Mouse (Mus musculus): ENCODE measurements around the gene Zmiz1.

Gene Zmiz1

DNA sequence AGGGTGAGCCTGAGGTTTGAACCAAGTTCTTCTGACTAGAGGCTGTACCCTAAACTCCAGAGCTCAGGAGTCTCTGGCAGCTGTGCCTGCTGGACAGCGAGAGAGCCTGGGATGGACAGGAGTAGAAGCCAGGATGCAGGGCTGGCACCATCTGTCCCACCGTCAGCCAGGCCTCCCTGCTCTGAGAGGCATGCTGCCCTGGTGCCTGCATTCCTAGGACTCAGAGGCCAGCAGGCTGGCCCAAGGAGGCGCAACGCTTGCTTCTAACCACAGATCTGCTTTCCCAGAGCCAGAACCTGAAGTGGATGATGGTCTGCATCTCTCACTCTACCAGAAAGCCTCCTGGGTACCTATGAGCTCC lies 76.6 kb downstream of the Zmiz1 start:
- no peak for DNase-seq (ENCODE audit: low read depth)

- DNase-seq (ENCODE audit: low read depth): no peak
Observed at GRCm38 (mm10) chr14:25536476-25536875, 77.5 kb downstream of the Zmiz1 start.

- DNase-seq (ENCODE audit: low read depth): no peak
Observed at GRCm38 (mm10) chr14:25537351-25537750, 78.4 kb downstream of the Zmiz1 start.

DNA sequence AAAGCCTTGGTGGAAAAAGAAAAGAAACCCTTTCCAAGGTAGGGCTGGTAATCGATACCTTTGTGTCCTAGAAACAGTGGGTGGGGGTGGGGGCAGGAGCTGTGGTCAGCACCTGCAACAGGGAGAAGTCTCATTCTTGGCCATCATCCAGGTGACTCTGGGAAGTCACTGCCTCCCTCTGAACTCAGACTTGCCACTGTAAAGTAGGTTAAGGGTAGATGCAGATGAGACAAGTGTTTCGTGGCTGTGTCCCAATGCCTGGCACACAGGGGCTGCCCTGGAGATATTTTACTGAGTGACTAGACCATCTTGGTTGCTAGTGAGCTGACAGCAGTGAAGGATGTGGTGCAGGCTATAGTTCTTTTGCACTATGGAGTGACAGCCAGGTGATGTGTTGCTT lies 79.5 kb downstream of the Zmiz1 start:
- no peak for DNase-seq (ENCODE audit: low read depth)

GRCm38 (mm10) chr14:25539493-25540116 lies 80.6 kb downstream of the Zmiz1 start:
- no peak for DNase-seq (ENCODE audit: low read depth)

DNA sequence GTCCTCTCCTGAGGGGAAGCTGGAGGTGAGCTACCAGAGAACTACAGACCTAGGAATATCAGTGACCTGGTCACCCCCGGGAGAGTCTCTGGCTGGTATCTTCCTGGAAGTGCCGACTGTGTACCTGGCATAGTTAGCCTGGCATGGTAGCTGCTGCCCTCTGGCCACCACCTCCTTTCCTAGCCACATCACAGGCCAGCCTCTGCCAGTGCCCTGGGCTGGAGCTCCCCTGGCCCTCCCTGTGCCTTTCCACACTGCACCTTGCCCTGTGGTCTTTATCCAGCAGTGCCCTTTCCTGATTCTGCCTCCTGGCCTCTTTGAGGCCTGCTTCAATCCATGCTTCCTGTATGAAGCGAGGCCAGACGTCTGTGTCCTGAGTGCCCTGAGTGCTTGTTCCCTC lies 81.2 kb downstream of the Zmiz1 start:
- no peak for DNase-seq (ENCODE audit: low read depth)

GRCm38 (mm10) chr14:25541213-25541612 lies 82.2 kb downstream of the Zmiz1 start:
- DNase-seq (ENCODE audit: low read depth): no peak

DNA sequence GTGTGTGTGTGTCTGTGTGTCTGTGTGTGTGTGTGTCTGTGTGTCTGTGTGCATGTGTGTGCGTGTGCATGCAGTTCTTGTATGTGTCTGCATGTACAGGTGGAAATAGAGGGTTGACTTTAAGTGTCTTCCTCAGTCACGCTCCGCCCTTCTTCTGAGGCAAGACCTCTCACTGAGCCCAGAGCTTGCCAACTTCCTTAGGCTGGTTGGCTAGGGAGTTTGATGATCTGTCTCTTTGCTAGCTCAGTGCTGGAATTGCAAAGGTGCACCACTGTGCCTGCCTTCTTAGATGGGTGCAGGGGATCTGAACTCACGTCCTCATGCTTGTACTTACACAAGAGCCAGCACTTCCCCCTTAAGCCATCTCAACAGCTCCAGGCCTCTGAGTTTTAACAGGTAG lies 84.1 kb downstream of the Zmiz1 start:
- DNase-seq (ENCODE audit: low read depth): no peak

DNA sequence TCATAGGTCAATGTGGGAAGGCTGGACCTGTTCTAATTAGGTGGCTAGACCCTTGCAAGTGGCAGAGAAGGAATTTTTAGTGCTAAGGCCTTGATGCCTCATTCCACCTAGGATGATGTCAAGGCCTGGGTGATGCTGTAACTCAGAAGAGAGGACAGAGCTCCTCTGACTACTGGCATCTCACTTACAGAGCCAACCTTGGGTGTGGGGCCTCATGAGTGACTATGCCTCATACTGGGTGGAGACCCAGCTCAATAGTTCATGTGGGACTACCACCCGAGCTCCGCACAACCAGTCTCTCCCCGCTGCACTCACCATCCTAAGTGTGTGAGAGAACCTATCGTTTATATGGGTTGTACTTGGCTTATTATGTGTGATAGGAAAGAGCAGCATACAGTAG lies 84.9 kb downstream of the Zmiz1 start:
- DNase-seq (ENCODE audit: low read depth): no peak

DNA sequence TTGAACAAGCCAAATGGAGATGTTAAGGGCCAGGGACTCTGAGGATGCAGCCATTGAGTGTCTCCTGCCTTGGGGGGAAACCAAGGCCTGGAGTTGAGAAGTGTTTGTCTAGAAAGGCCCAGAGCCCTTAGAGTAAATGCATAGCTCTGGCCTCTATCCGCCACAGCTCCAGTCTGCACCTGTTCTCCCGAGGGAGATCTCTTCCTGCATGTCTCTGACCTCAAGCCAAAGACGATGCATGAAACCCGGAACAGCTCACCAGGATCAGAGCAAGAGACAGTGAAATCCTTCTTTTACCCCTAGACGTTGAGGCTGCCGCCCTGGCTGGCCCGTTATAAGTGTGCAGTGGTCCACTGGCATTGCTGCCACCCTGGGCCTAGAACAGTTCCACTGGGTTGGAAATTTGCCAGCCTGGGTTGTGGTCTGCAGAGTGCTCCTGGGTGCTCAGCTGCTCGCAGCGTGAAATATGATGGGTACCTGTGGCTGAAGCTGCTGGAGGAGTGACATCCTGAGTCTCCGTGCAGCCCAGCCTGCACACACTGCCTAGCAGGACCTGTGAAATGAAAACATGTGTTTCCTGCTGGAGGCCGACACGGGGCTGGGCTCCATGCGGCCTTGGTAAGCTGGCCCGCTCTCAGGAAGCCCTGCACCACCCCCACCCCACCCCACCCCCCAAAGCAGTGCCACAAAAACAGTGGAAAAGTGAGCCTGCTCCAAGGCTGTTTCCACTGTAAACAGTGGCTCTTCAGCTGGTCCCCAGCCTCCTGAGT lies 88.1 kb downstream of the Zmiz1 start:
- DNase-seq (ENCODE audit: low read depth): peak; percentile 63

GRCm38 (mm10) chr14:25547882-25548281 lies 88.9 kb downstream of the Zmiz1 start:
- no peak for DNase-seq (ENCODE audit: low read depth)

GRCm38 (mm10) chr14:25548650-25549049 lies 89.7 kb downstream of the Zmiz1 start:
- DNase-seq (ENCODE audit: low read depth): no peak

GRCm38 (mm10) chr14:25549125-25549524 lies 90.1 kb downstream of the Zmiz1 start:
- DNase-seq (ENCODE audit: low read depth): no peak

- peak; percentile 34 for DNase-seq (ENCODE audit: low read depth)
Observed at GRCm38 (mm10) chr14:25549871-25550840, 91.2 kb downstream of the Zmiz1 start.

GRCm38 (mm10) chr14:25551731-25552130 lies 92.7 kb downstream of the Zmiz1 start:
- DNase-seq (ENCODE audit: low read depth): peak; percentile 76

GRCm38 (mm10) chr14:25553382-25553781 lies 94.4 kb downstream of the Zmiz1 start:
- no peak for DNase-seq (ENCODE audit: low read depth)

DNA sequence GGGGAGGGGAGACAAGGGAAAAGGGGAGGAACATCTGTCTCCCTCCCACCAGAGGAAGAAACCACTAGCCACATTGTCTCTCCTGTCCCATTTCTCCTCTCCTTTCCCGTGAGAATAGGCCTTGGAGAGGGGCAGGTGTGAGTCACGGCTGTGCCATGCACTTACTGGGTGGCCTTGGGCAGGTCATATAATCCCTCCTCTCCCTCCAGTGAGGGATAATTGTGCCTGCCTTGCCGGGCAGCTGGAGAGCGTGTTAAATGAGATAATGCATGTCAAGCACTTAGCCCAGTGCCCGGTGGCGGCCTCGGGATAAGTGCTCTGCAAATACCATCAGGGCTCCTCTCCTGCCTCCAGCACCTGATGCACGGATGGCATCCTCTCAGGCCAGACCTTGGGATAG lies 95.8 kb downstream of the Zmiz1 start:
- no peak for DNase-seq (ENCODE audit: low read depth)

GRCm38 (mm10) chr14:25555291-25555781 lies 96.4 kb downstream of the Zmiz1 start:
- DNase-seq (ENCODE audit: low read depth): no peak

DNA sequence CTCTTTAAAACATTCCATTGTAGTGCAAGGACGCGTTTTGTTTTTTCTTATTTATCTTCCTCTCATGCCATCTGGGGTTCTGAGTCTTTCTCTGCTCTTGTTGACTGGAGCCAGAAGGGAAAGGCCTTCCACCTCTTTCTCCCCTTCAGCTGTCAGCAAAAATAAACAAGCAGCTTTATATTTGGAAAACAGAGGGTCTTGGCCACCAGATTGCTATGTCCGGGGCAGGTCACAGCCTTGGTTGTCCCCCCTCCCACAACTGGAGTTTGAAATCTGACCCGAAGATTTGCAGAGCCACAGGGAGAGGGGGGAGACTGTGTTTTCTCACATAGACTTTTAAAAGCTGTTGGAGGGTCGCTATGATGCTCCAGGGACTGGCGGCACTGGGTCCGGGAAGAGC lies 96.9 kb downstream of the Zmiz1 start:
- no peak for DNase-seq (ENCODE audit: low read depth)

- DNase-seq (ENCODE audit: low read depth): no peak
Observed at GRCm38 (mm10) chr14:25557014-25557413, 98.0 kb downstream of the Zmiz1 start.

DNA sequence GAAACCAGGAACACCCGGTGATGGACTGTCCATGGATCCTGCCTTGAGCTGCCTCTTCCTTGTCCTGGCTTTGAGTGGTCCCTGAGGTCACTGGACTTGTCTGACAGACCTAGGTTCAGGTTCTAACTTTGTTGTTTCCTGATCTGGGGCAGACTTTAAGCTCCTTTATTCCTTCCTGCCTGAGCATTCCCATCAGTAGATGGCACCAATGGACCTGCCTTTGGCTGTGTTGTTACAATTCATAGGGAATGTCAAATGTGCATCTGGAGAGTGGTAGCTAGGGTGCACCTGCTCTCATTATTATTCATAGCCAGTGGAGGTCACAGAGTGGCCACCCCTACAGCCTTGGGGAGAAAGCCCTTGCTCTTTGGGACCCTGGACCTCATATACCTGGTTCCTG lies 99.5 kb downstream of the Zmiz1 start:
- no peak for DNase-seq (ENCODE audit: low read depth)

GRCm38 (mm10) chr14:25559907-25560306 lies 100.9 kb downstream of the Zmiz1 start:
- DNase-seq (ENCODE audit: low read depth): no peak

DNA sequence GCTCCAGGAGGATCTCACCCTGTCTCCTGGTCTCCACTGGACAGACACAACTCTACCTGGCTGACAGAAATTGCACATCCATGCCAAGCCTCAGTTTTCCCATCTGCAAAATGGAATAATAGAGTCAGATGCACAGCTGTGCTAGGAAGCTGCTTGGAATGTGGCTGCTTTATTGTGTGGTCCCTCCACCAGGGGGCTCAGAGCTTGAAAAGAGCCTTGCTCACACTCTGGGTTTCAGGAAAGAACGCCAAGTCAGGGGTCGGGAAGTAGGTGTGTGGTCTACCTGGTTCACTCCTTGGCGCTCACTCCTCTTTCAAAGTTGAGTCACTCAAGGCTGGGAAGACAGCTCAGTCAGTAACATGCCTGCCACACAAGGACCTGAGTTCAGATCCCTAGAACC lies 101.9 kb downstream of the Zmiz1 start:
- no peak for DNase-seq (ENCODE audit: low read depth)

Data from 416B (cell line).